Mouse (Mus musculus): ENCODE measurements around the gene Gsk3a. TPM values are rescaled to one million over a fixed set of nuclear protein-coding genes. Genes with fewer than 3 reads are reported as not detected.

The Gsk3a gene
- total RNA-seq, 2 experiments from 2014 or later = 61.4 to 68.5 TPM

DNA sequence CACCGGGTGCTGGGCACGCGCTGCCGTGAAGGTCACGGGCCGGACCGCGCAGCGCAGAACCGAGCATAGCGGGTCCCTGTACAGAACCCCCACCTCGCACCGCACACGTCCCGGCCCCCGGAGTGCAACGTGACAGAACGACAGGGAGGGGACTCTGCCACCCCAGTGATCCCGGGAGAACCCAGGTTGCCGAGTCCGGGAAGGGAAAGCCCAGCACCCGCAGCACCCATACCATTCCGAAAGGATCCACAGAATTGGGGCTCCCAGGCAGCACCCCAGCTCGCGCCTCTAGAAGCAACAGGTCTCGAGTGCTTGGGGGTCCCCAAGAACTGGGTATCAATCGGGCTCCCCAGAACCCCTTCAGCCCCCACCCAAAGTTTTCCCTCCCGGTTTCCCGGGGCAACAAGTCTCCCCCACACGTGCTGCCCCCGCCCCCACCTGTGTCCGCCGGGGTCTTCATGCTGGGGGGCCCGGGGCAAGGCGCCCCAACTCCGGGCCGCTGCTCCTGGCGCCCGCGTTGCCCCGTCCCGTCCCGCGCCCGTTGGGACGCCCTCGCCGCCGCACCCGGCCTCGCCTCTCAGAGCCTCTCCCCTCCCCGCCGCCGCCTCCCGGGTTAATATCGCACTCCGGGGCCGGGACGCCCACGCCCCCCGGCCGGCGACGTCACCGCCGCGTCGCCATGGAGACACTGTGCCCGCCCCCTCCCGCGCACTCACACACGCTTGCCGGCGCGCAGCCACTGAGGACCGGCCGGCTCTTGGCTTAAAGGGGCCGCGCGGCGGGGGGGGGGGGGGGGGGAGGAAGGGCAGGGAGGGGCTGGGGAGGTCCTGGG, 12.7 kb upstream of the Gsk3a start, which contains the start of gene Erf:
TSS of gene Erf (minus strand) at position 621 of the 832 bp plus-strand sequence.
- DNase-seq = peak; percentile 96

DNA sequence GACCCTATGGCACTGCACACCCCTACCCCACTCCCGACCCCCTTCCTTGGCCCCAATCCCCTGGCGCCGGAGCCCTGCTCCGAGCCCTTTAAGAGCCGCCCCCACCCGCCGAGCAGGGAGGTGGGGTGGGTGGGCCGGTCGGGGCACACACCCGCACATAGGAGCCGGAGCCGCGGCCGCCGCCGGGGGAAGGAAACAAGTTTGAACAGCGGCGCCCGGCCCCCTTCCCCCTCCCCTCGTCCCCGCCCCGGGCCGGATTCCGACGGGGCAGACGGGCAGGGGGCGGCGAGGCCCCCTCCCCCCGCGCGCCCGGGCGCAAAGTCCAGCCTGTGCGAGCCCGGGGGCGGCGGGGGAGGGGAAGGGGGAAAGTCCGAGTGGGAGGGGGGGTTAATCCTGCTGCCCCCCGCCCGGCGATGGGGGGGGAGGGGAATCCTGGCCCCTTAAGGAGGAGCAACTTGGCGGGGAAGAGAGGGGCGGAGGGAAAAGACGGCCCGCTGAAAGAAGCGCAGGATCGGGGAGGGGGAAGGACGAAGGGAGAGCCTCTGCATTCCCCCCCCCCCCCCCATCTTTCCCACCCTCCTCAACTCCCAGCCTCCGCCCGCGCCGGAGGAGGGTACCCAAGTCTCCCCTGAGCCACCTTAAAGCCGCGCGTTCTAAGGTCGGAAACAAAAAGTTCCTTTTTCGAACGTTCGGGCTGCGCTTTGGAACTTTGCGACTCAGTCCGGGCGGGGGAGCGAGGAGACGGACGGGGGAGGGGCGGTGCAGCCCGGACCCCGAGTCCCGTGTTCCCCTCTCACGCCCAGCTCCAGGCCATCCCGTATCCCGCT, 11.9 kb upstream of the Gsk3a start:
- peak; percentile 82 to 87 for DNase-seq

GRCm38 (mm10) chr7:25248846-25249313, 11.2 kb upstream of the Gsk3a start:
- DNase-seq = peak in 1 of 2 experiments; percentile 82

- DNase-seq = peak; percentile 57 to 69
Measured at GRCm38 (mm10) chr7:25248018-25248647, 10.5 kb upstream of the Gsk3a start.

GRCm38 (mm10) chr7:25247498-25247897, 9.8 kb upstream of the Gsk3a start:
- no peak for DNase-seq

DNA sequence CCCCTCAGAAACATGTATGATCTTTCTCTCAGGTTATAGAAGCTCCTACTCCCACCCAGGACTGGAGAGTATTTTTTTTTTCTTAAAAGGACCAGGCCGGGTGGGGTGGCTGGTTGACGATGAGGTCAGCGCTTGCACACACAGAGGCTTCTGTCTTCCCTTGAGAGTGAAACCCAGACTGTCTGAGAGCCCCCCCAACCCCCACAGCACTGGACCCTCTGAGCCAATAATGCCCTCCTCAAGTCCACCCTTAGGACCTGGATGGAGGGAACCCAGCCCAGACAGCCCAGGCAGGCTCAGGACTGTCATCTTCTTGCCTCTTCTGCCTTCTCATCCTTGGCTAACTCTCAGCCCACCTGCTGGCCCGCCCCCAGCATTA, 9.1 kb upstream of the Gsk3a start:
- DNase-seq = no peak

DNA sequence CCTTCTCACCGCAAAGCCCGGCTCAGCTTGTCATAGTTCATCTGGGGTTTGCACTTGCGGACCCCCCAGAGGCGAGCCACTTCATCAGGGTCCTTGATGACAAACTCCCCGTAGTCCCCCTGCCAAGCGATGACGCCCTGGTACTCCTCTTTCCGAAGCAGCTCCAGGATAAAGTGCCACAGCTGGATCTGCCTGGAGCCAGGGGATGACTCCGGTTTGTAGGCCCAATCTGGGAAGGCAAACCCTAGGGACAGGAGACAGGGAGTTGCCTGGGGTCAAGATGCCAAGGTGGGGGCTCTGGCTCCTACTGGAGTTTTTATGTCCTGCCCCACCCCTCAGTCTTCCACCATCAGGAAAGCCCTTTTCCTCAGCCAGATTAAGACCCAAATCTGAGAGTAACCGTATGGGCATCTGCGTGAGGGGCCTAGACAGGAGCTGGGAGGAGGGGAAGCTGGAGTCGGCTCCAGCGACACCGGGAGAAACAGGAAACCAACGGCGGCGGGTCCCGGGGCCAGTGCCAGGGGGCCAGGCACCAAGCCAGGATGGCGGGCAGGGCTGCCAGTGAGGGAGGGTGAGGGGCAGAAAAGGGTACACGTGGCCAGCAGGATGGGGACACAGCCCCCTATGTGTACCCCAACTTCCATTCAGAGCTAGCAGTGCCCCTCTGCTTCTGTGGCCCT, 8.6 kb upstream of the Gsk3a start:
- DNase-seq = peak; percentile 59 to 68

DNA sequence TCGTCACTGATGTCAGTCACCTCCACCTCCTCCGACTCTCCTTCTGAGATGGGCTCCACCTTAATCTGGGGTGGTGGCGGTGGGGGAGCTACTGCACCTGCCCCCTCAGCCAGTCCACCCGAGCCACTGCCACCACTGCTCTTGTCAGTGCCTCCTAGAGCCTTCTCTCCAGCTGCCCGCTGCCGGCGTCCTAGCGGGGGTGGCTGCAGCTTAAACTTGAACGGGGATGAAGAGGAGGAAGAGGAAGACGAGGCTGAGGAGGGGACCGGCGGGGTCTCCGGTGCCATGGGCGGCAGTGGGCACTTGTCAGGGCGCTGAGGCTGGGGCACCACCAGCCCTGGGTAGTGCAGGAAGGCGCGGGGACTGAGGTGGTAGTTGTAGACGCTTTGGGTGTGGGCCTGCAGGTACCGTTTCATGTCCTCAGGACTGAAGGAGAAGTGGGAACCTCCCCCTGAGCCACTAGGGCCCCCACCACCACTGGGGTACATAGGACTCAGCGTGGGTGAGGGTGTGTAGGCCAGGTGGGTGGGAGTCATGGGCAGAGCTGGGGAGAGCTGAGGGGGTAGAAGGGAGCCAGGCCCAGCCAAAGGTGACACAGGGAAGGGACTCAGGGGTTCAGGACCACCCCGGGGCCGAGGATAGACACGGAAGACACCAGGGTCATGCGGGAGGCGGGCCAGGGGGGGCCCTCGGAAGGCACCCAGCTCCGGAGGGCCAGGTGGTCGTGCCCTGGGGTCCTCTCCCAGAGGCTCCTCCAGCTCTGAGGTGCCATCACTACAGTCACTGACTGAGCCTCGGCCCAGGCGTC, 7.1 kb upstream of the Gsk3a start:
- DNase-seq = no peak

DNA sequence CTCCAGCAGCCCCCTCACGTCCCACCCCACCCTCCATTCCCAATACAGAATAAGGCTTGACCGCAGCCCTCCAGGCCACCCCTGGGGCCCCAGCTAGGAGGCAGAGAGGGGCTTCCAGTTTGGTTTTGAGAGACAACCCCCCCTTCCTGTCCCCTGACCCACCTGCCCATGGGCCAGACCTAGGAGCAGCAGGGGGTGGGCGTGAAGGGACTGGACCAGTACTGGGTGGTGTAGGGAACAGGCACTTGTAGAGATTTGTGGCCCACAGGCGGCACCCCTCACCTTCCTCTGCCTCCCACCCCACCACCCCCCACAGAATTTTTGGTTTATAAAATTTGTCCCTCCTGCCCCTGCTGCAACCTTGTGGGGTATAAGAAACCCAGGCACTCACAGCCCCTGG, 5.7 kb upstream of the Gsk3a start:
- DNase-seq = no peak

- peak; percentile 71 to 75 for DNase-seq
Measured at GRCm38 (mm10) chr7:25241062-25241461, 3.4 kb upstream of the Gsk3a start.

- DNase-seq = no peak
Measured at GRCm38 (mm10) chr7:25240631-25241030, 3.0 kb upstream of the Gsk3a start.

DNA sequence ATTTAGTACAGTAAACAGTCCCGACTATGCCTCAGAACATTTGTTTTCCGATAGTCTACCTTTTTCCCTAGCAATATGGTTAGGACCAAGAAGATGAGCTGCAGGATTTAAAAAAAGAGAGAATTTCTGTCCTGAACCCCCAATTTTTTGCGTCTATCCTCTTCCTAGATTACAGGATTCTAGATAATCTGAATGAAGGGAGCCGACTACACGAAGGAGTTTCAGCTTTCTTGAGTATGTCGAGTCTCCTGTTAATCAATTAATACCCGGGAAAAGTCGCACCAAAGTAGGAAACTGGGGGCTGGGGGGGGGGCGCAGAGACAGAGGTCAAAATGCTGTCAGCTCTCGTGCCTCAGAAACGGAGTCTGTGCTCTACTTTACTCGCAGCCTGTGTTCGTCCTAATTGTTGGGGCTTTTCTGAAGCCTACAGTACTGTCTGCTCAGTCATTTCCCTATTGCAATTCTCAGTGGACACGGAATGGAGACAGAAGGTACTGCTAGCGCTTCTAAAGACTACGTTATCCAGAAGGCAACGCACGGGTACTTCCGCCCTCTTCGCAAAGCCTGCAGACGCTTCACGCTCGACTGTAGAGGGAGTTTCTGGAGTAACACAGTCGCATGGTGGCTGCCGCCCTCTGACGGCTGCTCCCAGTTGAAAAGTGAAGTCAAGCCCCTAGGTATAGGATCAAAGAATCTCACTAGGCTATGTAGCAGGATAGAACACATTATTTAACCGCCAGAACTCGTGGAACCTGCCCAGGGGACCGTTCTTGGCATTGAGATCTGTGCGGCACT, 1.4 kb upstream of the Gsk3a start:
- DNase-seq = peak; percentile 89 to 95

DNA sequence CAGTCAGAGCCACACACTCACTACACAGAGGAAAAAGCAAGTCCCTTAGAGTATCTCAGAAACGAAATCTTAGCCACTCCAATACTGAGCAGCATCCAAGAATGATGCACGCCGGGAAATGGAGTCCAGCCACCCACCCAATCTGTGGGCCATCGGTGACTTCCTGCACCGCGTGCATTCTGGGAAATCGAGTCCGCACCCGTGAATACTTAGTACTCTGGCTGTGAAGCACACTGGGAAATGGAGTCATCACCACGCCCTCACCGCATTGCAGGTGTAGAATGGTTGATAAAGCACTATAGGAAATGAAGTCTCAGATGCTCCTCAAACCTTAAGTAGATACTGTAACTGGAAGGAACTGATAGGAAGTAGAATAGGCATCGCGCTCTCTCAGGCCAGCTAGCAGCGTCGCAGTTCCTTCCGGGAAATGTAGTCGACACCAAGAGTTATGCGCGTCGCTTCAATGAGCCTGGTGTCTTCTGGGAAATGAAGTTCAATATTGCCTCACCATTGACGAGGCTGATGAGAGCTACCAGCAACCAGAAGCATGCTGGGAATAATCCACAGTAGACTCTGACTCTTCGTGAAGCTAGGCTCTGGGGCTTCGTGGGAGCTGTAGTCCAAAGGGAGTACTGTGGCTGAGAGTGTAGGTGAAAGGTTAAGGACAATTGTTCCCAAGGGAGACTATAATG, 510 bp upstream of the Gsk3a start:
- peak; percentile 96 to 97 for DNase-seq

DNA sequence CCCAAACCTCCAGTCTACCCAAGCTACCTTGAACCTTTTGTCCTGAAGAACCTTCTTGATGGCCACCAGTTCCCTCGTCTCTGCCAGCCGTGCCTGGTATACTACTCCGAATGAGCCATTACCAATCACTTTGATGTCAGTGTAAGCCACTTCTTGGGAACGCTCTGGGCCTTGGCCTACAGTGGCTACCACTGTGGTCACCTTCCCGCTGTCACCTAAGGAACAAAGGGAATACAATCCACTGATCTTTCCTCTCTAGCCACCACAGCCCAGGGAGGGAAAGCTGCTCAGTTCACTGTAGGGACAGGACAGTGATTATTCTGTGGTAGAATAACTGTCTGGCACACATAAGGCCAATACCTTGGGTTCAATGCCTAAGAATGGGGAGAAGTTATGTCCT, 2.1 kb downstream of the Gsk3a start:
- no peak for DNase-seq

GRCm38 (mm10) chr7:25233061-25233460, 4.6 kb downstream of the Gsk3a start:
- DNase-seq = no peak

DNA sequence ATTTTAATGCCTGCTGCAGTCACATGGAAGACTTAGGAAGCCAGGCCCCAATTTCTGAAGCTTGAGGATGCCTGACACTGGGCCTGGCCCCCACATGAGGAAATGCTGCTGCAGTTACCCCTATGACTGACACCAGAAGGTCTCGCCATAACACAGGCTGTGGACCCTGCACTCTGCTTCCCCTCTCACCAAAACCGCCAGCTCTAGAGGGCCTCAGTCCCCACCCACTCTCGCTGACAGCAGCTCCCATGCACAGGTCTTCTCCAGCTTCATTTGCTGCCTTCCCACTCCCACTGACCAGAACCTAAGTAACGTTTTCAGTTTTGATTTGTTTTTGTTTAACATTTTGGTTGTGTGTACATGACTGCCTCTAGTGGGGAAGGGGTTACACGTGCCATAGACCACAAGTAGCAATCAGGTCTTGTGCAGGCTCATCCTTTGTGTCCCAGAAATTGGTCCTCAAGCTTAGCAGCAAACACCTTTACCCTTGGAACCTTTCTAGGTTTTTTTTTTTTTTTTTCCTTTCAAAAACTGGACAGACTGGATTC, 5.5 kb downstream of the Gsk3a start:
- no peak for DNase-seq

DNA sequence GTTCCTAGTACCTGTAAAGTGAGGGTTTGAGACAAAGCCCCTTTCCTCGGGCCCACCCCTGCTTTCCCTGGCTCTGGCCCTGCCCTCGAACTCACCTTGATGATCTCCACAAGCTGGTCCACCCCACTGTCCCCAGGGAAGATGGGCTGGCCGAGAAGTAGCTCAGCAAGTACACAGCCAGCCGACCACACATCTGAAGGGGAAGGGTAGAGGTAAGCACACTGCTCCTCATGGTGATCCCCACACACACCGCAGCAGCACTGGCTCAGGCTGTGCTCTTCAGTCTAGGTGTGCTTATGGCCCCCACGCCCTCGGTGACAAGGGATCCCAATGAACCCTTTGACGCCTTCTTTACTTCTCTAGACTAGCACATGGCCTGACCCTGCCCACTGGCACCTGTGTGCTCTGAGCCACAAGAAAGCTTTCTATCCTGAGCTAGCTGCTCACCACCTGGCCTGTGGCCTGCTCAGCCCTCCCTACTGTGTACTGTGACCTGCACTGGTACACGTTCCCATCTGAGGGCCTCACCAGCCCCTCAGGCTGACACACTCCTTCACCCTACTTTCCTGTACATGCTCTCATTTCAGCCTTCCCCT, 6.9 kb downstream of the Gsk3a start:
- DNase-seq = no peak

GRCm38 (mm10) chr7:25227523-25228300, 9.9 kb downstream of the Gsk3a start:
- DNase-seq = no peak
